Mouse (Mus musculus) macrophage (primary cell): ENCODE measurements around the gene Itgad. TPM values are rescaled to one million over a fixed set of nuclear protein-coding genes. Genes with fewer than 3 reads are reported as not detected.
A peak's percentile ranks its signal among the peaks of the same experiment; 100 is the strongest.

Experiments
- H3K27ac ChIP-seq: fragments of 350-480 bp; formaldehyde crosslinking; 2 replicates; pipeline ENCODE4 v1.9.0; 2021
- H3K36me3 ChIP-seq: fragments of 350-480 bp; formaldehyde crosslinking; 2 replicates; pipeline ENCODE4 v1.9.0; 2021; ENCODE audit errors: inconsistent target
- H3K4me3 ChIP-seq: fragments of 350-480 bp; formaldehyde crosslinking; 2 replicates; pipeline ENCODE4 v1.9.0; 2021; ENCODE audit errors: inconsistent target
- H3K79me2 ChIP-seq: fragments of 350-480 bp; formaldehyde crosslinking; 2 replicates; pipeline ENCODE4 v1.9.0; 2021; ENCODE audit errors: inconsistent target
- WGBS: methylation state at CpG from one replicate; pipeline ENCODE4 v1.1.7; 2026; ENCODE audit warnings: inconsistent platforms; ENCODE audit not compliant: missing documents; 5-methylcytosine and 5-hydroxymethylcytosine counted together
- polyA plus RNA-seq: library from polyadenylated mRNA; stranded (reverse); fragments of 250-400 nt; gene quantifications from 3 replicates; pipeline ENCODE4 v1.2.4, GENCODE M21; 2018; ENCODE audit warnings: inconsistent platforms

The Itgad gene
- polyA plus RNA-seq, 1 experiment from 2014 or later = 0.40 TPM

DNA sequence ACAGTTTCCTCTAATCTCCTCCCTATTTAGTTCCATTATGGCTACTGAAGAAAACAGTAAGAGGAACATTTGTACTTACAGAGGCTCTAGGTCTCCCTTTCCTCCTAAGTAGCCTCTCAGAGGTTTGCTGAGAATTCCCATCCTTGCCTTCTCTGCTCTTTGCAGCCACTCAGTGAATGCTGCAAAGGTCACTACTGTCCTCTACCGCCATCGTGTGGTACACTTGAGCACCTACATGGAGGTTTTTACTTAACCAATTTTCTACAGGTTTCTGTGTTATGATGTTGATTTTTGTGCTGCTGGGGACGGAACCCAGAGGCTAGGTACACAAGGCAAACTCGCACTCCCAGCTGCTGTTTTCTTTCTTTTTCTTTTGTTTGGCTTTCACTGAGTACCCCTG lies 54.0 kb downstream of the Itgad start:
- H3K79me2 ChIP-seq = no peaks in the 10 kb centered on the region
- WGBS = 13% methylated on average over 4 of the region's 4 CpGs
- no peaks in the 10 kb centered on the region for H3K36me3 ChIP-seq
- H3K4me3 ChIP-seq = no peak overlapping the region
- H3K27ac ChIP-seq = no peak overlapping the region

DNA sequence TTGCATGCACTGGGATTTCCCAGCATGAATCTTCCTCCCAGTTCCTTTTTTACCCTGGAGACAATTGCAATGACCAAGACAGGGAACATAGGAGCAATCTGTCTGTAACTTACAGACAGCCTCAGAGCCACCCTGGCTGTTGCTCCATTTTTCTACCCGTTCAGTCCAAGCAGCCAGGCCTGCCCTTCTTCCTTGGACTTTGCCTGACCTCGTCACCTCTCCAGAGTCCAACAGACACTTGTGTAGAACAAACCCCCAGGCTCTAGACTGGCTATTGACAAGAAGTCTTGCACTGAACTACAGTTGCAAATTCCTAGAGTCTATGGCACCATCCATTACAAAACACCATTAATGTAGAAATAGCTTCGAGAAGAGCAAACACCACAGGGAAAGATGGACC lies 55.6 kb downstream of the Itgad start:
- Histone ChIP-seq H3K27ac (no peak overlapping the region), H3K79me2 (no peaks in the 10 kb centered on the region), H3K36me3 (no peaks in the 10 kb centered on the region), H3K4me3 (no peak overlapping the region)
- WGBS = 80% methylated on average over 3 of the region's 3 CpGs

- Histone ChIP-seq H3K4me3 (no peak overlapping the region), H3K27ac (peak overlapping the region; percentile 97), H3K79me2 (no peaks in the 10 kb centered on the region), H3K36me3 (no peaks in the 10 kb centered on the region)
- 81% methylated on average over 4 of the region's 4 CpGs for WGBS
Measured at GRCm38 (mm10) chr7:128219952-128220351, 65.8 kb downstream of the Itgad start.

GRCm38 (mm10) chr7:128220936-128221335 lies 66.8 kb downstream of the Itgad start:
- WGBS = 28% methylated on average over 3 of the region's 3 CpGs
- H3K79me2 ChIP-seq = no peaks in the 10 kb centered on the region
- no peaks in the 10 kb centered on the region for H3K36me3 ChIP-seq
- H3K27ac ChIP-seq = peak overlapping the region; percentile 97
- H3K4me3 ChIP-seq = no peak overlapping the region

DNA sequence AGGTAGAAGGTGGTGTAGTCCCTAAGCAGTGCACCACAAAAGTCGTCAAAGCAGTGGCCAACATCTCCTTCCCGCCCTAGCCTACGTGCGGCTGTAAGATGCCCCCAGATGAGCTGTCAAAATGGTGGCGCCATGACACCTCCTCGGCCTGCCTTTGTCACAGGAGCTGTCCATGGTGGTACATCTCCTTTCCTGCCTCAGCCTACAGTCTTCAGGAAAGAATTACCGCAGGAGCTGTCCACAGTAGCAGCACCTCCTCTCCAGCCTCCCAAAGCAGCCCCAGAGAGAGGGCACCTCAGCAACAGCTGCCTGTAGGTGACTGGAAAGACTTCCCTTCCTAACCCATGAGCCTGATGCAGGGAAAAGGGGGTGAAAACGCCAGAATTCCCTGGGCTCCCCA lies 77.6 kb downstream of the Itgad start:
- 56% methylated on average over 8 of the region's 8 CpGs for WGBS
- Histone ChIP-seq H3K27ac (no peak overlapping the region), H3K36me3 (no peaks in the 10 kb centered on the region; the same call in 1 of the 2 replicates), H3K79me2 (peaks cover 7% of the 10 kb centered on the region; the same call in 1 of the 2 replicates), H3K4me3 (no peak overlapping the region)

DNA sequence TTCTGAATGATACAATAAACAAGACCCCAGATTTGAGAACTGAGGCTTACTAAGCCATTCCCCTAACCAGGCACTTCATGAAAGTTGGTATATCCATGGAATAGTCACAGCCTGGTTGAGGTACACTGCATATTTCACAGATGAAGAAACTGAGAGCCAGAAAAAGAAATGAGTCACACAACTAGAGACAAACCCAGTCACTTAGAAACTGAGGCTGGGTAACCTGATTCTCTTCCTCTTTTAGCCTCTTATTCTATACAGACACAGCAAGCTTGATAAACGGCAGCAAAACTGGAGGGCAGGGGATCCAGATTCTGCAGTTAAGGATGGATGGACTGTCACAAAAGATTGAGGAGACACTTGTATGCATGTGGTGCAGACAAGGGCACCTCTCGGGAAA lies 80.6 kb downstream of the Itgad start:
- 69% methylated on average over 2 of the region's 2 CpGs for WGBS
- peaks cover 7% of the 10 kb centered on the region; the same call in 1 of the 2 replicates for H3K36me3 ChIP-seq
- H3K27ac ChIP-seq = peak overlapping the region; percentile 50
- peaks cover 22% of the 10 kb centered on the region for H3K79me2 ChIP-seq
- no peak overlapping the region for H3K4me3 ChIP-seq

- Histone ChIP-seq H3K27ac (peak overlapping the region; percentile 50), H3K79me2 (peaks cover 28% of the 10 kb centered on the region), H3K4me3 (no peak overlapping the region), H3K36me3 (peaks cover 14% of the 10 kb centered on the region; the same call in 1 of the 2 replicates)
- 77% methylated on average over 1 of the region's 1 CpGs for WGBS
Measured at GRCm38 (mm10) chr7:128235481-128235880, 81.3 kb downstream of the Itgad start.

GRCm38 (mm10) chr7:128236426-128236825 lies 82.2 kb downstream of the Itgad start:
- WGBS = 93% methylated on average over 13 of the region's 13 CpGs
- Histone ChIP-seq H3K4me3 (no peak overlapping the region), H3K27ac (peak overlapping the region; percentile 99), H3K36me3 (peaks cover 23% of the 10 kb centered on the region; the same call in 1 of the 2 replicates), H3K79me2 (peaks cover 34% of the 10 kb centered on the region)

GRCm38 (mm10) chr7:128236856-128237592 lies 82.8 kb downstream of the Itgad start, which contains the start of gene Armc5:
TSS of gene Armc5 (plus strand) at chr7:128237342.
- Histone ChIP-seq H3K4me3 (peak within 1 kb of the TSS; percentile 91), H3K36me3 (peaks cover 29% of the 10 kb centered on the region), H3K27ac (peak within 1 kb of the TSS; percentile 99), H3K79me2 (peaks cover 34% of the 10 kb centered on the region)
- WGBS = 25% methylated on average over 37 of the region's 37 CpGs

DNA sequence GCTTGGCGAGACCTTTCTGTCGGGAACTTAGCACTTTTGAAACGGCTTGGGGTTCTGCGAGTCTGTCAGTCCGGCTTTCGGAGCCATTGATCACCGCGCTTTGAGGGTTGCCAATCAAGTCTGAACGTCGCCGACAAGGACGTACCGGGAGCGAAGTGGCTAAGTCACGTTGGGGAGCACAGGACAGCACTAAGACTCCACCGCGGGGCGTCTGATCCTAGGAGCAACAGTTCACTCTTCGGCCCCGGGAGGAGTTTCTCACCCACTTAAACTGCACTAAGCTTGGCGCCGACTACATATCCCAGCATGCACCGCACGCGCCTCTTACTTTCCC lies 83.4 kb downstream of the Itgad start:
- peaks cover 35% of the 10 kb centered on the region for H3K36me3 ChIP-seq
- peak overlapping the region; percentile 99 for H3K27ac ChIP-seq
- under 1% methylated on average over 25 of the region's 25 CpGs for WGBS
- peak overlapping the region; percentile 91 for H3K4me3 ChIP-seq
- H3K79me2 ChIP-seq = peaks cover 34% of the 10 kb centered on the region

DNA sequence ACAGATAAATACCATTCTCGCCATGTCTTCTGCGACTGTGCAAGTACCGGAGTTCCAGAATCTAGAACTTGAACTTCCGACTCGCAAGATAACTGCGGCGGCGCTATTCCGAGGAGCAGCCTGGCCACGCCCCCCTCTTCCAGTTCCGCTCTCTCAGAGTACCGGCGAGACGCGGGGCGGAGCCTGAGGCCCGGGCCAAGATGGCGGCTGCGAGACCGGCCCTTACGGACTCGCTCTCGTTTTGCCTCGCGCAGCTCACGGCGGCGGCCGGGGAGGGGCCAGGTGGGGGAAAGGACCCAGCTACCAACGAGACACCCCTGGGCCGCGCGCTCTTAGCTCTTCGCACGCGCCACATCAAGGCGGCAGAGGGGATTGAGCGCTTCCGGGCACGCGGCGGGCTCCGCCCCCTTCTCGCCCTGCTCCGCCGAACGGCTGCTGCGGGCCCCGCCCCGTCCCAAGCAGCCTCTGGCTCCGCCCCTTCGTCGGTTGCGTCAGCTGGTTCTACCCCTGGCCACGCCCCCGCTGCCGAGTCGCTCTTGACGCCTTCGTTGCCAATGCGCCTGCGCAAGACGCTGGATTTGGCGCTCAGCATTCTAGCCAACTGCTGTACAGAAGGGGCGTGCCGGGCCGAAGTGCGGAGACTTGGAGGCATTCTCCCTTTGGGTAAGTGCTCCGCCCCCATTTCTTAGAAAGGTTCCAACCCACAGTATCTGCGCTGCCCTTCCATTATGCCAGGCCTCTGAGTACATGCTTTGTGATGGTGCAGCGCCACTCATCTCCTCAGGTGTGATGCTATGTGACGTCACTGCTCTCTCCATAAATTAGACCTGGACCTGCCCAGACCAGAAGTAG lies 84.0 kb downstream of the Itgad start, which contains the start of gene 9130023H24Rik:
TSS of gene 9130023H24Rik (minus strand) at position 105 of the 852 bp plus-strand sequence.
- Histone ChIP-seq H3K36me3 (peaks cover 41% of the 10 kb centered on the region), H3K27ac (peak within 1 kb of the TSS; percentile 99), H3K4me3 (peak within 1 kb of the TSS; percentile 91), H3K79me2 (peaks cover 34% of the 10 kb centered on the region)
- WGBS = under 1% methylated on average over 70 of the region's 72 CpGs

- 38% methylated on average over 4 of the region's 4 CpGs for WGBS
- H3K36me3 ChIP-seq = peaks cover 44% of the 10 kb centered on the region
- H3K4me3 ChIP-seq = peak overlapping the region; percentile 35
- H3K27ac ChIP-seq = peak overlapping the region; percentile 50
- H3K79me2 ChIP-seq = peaks cover 34% of the 10 kb centered on the region
Measured at GRCm38 (mm10) chr7:128238991-128239390, 84.8 kb downstream of the Itgad start.

- 92% methylated on average over 27 of the region's 27 CpGs for WGBS
- no peak overlapping the region for H3K4me3 ChIP-seq
- H3K36me3 ChIP-seq = peaks cover 57% of the 10 kb centered on the region
Measured at GRCm38 (mm10) chr7:128240131-128240784, 86.1 kb downstream of the Itgad start.

DNA sequence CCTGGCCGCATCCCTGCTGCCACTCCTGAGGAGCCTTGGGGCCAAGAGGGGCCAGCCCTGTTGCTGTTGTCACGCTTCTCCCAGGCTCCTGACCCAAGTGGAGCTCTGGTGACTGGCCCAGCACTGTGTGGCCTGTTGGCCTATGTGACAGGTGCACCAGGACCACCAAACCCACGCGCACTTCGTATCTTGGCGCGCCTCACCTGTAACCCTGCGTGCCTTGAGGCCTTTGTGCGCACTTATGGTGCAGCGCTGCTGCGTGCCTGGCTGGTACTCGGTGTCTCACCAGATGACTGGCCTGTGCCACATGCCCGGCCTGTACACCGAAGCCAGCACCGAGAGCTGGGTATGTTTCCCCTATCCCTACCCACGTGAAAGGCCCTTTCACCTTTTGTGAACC lies 88.2 kb downstream of the Itgad start:
- Histone ChIP-seq H3K27ac (no peak overlapping the region), H3K4me3 (no peak overlapping the region), H3K79me2 (peaks cover 25% of the 10 kb centered on the region), H3K36me3 (peaks cover 57% of the 10 kb centered on the region)
- 96% methylated on average over 16 of the region's 16 CpGs for WGBS

More at GRCm38 (mm10) chr7:128240131-128240784, 86.1 kb downstream of the Itgad start:
- H3K79me2 ChIP-seq = peaks cover 34% of the 10 kb centered on the region
- no peak overlapping the region for H3K27ac ChIP-seq
